Mouse (Mus musculus) frontal cortex, postnatal 36 days (tissue): ENCODE results near the gene Fam169b.

Experiments used
- DNase-seq, 2 experiments: peaks; one replicate each; pipeline ENCODE4 v3.0.0; 2022; ENCODE audit warnings: low spot score in 2 of 2

Gene Fam169b

GRCm38 (mm10) chr7:68273515-68273914 lies at the start of gene Fam169b:
Gene Fam169b (plus strand): TSS chr7:68273839.
- DNase-seq = no peak

DNA sequence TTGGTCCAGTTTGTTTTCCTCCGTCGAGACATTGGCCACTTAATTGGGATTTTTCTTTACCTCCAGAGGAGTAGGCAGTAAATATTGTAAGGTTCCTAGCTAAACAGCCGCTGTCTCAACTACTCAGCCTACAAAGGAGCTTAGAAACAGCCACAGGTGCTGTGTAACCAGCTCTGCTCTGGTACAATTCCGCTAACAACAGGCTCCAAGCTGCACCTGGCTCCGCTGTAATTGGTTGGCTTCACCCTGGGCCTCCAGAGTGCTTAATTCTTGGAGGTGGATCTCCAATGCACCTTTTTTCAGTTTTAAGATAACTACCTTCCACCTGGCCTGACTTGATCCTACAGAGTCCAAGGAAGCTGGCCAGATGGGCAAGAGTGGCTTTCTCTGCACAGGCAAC lies 49.6 kb upstream of the Fam169b start:
- no peak for DNase-seq

DNA sequence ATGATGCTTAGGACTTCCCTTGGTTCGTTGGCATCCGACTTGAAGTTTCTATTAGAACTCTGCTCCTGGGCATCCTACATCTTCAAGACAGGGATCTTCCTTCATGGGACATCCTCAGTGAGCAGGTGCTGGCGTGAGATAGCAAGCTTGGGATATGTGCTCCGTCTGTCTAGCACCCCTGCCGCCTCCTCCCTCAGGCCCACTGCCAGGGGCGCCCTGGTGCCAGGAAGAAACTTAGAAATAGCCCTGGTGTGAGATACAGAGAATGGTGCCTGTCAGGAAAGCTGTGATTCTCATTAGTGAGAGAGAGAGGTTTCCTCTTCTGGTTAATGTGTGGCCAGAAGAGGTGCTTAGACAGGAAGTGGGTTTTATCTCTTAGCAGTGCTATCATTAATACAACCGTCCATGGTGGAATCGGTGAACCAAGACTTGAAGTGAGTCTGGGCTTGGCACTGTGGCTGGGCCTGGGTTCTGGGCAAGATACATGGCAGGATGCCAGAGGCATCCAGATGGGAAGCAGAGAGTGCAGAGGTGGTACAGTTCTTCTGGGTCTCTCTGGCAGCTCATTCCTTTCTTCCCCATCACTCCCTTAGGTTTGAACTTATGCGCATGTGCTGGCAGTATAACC lies 48.1 kb upstream of the Fam169b start:
- peak; percentile 45 to 60 for DNase-seq

GRCm38 (mm10) chr7:68227021-68227420 lies 46.6 kb upstream of the Fam169b start:
- no peak for DNase-seq

DNA sequence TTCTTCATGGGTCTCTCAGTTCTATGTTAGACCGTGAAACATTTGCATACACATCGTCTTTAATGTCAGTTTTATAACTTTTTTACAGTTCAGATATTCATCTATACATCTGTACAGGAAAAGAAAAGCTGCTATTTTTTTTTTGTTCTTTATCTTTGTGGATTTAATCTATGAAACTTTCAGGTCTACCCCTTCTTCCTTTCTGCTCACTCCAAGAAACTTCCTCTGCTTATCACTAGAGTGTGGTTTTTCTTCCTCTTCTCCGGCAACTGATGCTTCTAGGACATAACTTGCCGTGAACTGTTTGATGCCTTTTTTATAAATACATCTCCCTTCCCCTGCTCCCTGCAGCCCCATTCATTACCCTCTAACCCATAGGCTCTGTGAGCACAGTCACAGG lies 46.0 kb upstream of the Fam169b start:
- no peak for DNase-seq

- DNase-seq = no peak
Measured at GRCm38 (mm10) chr7:68228491-68228890, 45.1 kb upstream of the Fam169b start.

DNA sequence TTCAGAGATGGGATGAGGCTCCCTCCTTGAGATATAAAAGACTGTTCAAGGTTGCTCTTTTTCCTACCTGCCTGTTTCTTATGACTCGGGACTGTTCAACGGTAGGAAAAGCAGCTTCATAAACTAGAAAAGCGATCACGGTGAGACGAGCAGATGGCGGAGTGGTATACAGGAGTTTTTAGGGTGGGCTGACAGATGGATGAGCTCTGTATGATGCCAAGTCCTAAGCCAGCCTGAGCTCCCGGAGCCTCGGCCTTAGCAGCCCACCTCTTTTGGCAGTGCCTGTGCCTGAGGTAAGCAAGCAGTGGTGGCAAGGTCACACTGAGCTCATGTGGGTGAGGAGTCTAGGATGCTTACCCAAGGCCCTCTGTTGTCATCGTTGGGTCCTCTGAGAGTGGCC lies 42.8 kb upstream of the Fam169b start:
- no peak for DNase-seq

GRCm38 (mm10) chr7:68232521-68232920 lies 41.1 kb upstream of the Fam169b start:
- no peak for DNase-seq

DNA sequence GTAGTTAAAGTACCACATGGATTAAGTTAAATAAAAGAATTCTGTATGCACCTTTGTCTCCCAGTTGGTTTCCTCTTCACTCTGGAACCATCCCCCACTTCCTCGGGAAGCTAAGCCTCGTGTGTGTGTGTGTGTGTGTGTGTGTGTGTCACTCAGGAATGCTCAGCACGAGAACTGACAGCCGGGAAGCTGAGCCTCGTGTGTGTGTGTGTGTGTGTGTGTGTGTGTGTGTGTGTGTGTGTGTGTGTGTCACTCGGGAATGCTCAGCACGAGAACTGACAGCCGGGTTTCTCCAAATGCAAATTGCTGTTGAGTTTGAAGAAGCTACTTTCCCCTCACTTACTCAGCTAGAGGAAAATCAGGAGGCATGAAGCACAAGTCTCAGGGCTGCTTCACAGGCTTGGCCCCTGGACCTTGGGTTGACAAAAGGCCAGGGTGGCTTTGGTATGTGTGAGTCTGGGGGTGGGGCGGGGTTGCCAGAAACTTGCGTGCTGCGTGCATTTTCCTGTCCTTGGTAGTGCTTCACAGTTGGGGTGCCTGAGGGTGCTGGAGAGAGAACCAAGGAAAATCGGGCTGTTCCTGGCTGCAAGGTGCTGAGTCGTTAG lies 39.9 kb upstream of the Fam169b start:
- DNase-seq = no peak

DNA sequence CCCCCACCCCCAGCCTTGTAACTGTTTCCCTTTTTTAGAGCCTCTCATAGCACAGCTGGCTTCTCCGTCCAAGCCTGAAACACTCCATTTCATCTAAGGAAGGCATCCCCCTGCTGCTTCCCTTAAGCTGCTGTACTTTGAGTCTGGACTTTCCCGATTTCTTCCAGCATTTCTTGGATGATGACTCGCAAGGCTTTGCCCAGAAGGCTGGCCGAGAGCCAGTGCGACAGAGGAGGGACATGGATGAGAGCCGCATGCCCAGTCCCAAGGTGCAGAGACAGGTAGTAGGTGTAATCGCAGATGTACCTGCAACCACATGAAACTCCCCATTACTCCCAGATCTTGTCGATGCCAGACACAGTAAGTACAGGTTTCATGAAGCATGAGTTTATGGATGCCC lies 36.8 kb upstream of the Fam169b start:
- DNase-seq = no peak

DNA sequence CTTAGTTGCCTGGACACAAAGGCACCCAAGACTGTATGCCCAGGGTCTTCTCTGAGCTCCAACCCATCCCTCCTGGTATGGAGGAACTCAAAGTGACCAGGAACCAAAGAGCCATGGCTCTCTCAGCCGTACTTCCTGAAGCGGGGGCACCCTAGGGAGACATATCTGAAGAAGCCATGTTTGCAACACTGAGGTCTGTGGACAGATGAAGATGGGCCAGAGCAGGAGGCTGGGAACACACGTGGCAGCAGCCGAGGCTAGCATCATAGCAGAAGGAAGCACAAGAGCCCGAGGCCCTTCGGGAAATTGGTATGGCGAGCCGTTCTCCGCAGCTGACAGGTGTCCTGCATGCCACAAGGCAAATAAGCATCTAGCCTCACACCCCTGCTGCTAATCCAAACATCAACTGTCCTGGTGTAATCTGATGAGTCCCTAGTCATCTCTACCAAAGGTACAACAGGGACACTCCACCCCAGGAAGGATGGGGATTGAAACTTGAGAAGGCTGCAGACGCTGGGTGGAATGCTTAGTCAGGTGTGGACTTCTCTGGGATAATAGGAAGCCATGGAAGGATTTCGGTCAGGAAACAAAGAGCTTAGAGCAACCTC lies 34.3 kb upstream of the Fam169b start:
- no peak for DNase-seq

GRCm38 (mm10) chr7:68241205-68241604 lies 32.4 kb upstream of the Fam169b start:
- DNase-seq = no peak

DNA sequence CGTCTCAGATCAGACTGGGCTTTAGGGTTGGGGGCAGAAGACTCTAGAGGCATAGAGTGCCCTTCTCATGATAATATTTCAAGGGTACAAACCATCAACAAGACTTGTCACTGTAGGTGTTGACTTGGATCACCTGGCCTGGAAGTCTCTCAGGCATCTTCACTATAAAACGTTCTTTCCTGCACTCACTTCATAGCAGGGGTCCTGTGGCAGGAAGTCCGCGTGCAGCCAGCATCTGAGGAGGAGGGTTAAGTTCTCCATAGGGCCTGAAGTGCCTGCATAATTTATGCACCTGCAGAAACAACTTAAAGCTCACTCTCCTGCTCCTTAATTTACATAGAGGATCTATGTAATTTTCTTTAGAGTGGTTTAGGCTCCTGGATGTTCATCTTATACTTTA lies 28.0 kb upstream of the Fam169b start:
- DNase-seq = no peak

- no peak for DNase-seq
Measured at GRCm38 (mm10) chr7:68246249-68246648, 27.4 kb upstream of the Fam169b start.

GRCm38 (mm10) chr7:68250411-68250810 lies 23.2 kb upstream of the Fam169b start:
- DNase-seq = no peak

DNA sequence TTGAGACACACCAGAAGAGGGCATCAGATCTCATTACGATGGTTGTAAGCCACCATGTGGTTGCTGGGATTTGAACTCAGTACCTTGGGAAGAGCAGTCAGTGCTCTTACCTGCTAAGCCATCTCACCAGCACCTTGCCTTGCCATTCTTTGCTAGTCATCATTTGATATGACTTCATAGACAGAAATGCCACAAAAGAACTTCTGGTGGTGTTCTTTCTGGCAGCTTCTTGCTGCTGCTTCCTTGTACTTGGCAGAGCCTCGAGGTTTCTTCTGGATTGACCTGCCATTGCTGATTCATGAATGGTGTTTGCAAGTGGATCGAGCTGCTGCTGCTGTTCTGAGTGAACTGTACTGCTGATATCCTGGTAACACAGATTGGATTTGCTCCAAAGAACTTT lies 22.7 kb upstream of the Fam169b start:
- no peak for DNase-seq

- no peak for DNase-seq
Measured at GRCm38 (mm10) chr7:68257767-68258166, 15.9 kb upstream of the Fam169b start.

GRCm38 (mm10) chr7:68258326-68259150 lies 15.1 kb upstream of the Fam169b start:
- DNase-seq = no peak

- DNase-seq = no peak
Measured at GRCm38 (mm10) chr7:68259523-68260081, 14.0 kb upstream of the Fam169b start.

- DNase-seq = no peak
Measured at GRCm38 (mm10) chr7:68262612-68263200, 10.9 kb upstream of the Fam169b start.

GRCm38 (mm10) chr7:68263346-68264027 lies 10.2 kb upstream of the Fam169b start:
- DNase-seq = peak in 1 of 2 experiments; percentile 14
